Mouse (Mus musculus) heart, postnatal 25 days (tissue): ENCODE measurements at regions not wholly inside any gene's neighbourhood (a gene's known extent, or its start where the extent isn't known, plus 50 kb on each side); places are given as distances from the start of the nearest gene placed in this dataset.

Experiments
- DNase-seq: peaks from one replicate; pipeline ENCODE4 v3.0.0; 2022; ENCODE audit warnings: low spot score
- intact Hi-C: fragments of 180-260 bp; cut with DNase I; formaldehyde crosslinking; loops from one replicate; pipeline ENCODE4 v1.15.1; 2025

GRCm38 (mm10) chr13:44582767-44583085 lies 146.5 kb upstream of the Jarid2 start:
- intact Hi-C loops: no loop called here
- no peak for DNase-seq

DNA sequence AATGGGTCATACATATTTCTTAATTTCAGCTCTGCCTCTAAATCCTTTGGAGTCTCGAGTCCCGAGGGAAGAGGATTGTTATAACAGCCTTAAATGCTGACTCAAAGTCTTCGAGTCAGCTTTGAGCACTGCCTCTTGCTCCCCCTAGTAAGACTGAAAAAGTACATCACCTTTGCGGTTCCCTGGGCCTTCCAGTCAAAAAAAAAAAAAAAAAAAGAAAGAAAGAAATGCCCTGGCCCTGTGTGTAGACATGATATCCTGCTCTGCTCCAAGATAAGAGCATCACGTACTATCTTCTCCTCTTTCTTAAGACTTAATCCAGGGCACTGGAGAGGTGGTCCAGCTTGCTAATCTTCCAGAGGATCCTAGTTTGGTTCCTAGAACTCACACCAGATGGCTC lies 145.7 kb upstream of the Jarid2 start:
- intact Hi-C loops: no loop called here
- no peak for DNase-seq

DNA sequence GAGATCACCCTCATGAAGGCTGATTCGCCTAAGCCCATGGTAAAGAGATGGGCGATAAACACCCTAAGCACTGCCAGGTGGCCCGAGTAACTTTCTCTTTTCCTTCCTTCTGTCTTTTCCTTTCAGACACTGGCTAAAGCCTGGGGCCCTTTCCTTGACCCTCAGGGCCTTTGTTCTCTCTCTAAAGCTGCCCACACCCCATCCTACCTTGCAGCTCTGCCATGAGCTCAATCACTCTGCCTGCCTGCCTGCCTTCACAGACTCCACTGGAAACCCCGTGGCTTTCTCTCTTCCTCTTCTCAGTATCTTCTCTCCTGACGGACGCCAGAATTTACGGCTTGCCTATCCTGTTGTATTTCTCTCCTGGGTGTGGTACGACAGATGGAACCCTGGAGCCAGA lies 145.1 kb upstream of the Jarid2 start:
- intact Hi-C loops: no loop called here
- DNase-seq: no peak

- DNase-seq: no peak
- intact Hi-C loops: no loop called here
Observed at GRCm38 (mm10) chr13:44584551-44584950, 144.7 kb upstream of the Jarid2 start.

DNA sequence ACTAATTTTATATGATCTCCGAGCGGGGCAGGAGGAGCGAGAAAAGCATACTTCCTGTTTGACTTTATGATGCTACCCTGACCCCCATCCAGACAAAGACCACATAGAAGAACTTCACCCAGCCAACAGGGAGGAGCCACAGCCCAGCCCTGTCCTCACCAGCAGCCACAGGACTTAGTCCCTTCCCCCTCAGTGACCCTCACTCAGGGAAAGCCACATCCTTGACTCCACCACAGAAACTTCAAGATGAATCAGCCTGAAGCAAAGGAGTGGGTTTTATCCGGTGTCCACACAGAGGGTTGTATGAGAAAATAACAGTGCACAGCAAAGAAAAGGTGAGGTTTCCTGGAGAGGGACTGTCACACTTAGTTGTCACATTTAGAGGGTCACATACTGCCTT lies 141.4 kb upstream of the Jarid2 start:
- DNase-seq: no peak
- intact Hi-C loops: no loop called here

DNA sequence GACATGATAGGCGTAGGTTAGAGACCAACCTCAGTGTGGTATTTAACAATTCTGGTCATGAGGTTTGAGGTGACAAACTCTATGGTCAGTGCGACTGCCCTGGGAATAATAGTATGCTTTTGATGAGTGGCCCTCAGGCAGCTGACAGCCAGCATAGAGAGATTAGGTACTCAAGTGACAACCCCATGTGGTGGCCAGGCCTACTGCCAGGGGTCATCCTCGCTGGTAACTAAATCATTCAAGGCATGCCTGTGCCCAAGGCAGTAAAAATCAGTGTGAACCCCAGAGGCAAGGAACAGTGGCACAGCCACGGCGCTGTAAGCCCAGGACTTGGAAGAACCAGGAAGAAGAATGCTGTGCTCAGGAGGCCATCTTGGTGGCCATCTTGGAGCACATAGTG lies 134.6 kb upstream of the Jarid2 start:
- intact Hi-C loops: no loop called here
- DNase-seq: no peak

DNA sequence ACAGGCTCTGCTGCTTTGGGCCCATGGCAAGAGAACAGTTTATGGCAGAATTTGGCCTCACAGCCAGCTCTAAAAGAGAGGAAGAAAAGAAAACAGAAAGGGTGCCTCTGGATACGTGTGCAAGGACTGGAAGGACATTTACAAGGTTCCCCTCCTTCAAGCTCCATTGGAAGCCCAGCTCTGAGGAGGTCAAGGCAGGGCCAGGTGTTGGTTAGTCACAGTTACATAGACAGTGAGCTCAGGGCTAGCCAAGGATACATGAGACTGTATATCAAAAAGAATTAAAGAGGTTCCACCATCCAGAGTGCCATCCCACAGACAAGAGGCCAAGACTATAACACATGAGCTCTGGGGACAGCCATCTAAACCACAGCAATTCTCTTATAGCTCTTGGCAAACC lies 131.6 kb upstream of the Jarid2 start:
- intact Hi-C loops: no loop called here
- no peak for DNase-seq

GRCm38 (mm10) chr13:44601024-44601423 lies 128.2 kb upstream of the Jarid2 start:
- intact Hi-C loops: no loop called here
- no peak for DNase-seq

GRCm38 (mm10) chr13:44602658-44603057 lies 126.6 kb upstream of the Jarid2 start:
- DNase-seq: no peak
- intact Hi-C loops: no loop called here

DNA sequence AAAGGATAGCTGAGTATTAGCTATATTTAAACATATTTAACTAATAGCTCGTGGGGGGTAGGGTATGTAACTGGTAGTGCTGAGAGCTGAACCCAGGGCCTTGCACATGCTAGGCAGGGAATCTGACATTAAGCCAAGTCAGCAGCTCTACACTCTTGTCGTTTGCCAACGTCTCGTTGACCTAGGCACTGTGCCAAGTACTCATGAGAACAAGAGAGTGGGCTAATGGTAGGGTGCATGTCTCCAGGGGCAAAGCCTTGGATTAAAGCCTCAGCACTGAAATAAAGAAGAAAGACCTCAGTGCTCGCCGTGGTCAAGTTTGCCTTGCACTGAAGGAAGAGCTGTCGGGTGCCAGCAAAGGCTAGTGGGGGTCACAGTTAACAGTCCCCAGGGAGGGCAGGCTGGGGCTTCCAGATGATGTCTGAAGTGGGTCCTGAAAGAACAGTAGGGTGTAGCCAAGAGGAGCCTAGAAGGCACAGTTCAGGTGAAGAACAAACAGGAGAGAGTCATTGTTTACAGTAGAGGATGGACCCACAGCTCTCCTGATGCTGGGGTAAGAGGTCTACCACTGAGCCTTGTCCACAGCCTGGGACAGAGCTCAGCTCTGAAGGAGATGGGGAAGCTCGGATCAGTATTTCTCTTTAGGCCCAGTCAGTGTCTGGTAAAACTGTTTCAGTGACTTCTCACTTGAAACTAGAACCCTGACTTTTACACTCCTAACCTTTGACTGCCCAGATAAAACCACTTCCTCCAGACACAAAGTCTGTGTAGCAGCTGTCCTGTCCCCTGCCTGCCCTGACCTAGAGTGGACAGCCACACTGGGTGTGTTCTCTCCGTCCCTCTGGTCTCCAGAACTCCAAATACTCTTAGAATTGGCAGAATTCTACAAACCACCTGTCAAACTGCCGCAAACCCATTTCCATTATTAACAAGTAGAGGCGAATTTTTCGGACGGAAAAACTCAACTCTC lies 121.7 kb upstream of the Jarid2 start:
- intact Hi-C loops: no loop called here
- DNase-seq: no peak

DNA sequence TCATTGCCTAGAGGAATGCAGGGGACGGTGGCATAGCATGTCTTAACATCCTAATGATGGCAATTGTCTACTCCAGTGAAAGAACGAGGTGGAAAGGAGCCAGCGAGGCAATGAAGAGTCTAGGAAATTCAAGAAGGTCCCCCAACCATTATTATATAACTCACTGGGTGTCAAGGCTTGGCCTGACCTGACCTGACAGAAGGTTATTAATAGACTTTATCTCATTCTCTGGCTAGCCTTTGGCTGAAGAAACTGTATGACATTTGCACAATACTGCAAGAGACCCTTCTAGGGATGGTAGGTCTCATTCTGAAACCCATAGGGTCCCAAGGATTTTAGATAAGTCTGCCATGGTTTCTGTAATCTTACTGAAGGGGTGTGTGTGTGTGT lies 121.0 kb upstream of the Jarid2 start:
- no peak for DNase-seq
- intact Hi-C loops: no loop called here

GRCm38 (mm10) chr13:44608681-44609335 lies 120.5 kb upstream of the Jarid2 start:
- no peak for DNase-seq
- intact Hi-C loops: no loop called here

DNA sequence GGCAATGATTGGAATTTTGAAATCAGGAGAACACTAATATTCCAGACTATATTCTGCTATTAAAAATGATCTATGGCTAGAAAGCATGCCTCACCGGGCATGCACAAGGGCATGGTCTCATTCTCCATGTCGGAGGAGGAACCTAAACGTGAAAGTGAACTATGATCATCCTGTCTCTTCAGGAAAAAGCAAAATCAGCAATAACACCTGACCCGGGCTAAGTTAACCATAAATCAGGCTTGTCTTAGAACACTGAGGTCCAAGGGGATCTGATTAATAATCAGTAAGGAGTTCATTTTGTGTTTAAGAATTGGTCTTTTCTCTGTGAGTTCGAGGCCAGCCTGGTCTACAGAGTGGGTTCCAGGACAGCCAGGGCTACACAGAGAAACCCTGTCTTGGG lies 119.7 kb upstream of the Jarid2 start:
- no peak for DNase-seq
- intact Hi-C loops: no loop called here

- DNase-seq: no peak
- intact Hi-C loops: no loop called here
Observed at GRCm38 (mm10) chr13:44615696-44616095, 113.6 kb upstream of the Jarid2 start.

- DNase-seq: no peak
- intact Hi-C loops: no loop called here
Observed at GRCm38 (mm10) chr13:44618368-44618767, 110.9 kb upstream of the Jarid2 start.

- DNase-seq: no peak
- intact Hi-C loops: loop anchor here (5.0 kb wide), 2 partner anchors 56 to 104 kb away; partner anchors contain the start of gene Jarid2
Observed at GRCm38 (mm10) chr13:44622661-44623355, 106.5 kb upstream of the Jarid2 start.

- intact Hi-C loops: loop anchor here (5.0 kb wide), 3 partner anchors 57 to 103 kb away; partner anchors contain the start of gene Jarid2
- no peak for DNase-seq
Observed at GRCm38 (mm10) chr13:44624716-44625115, 104.6 kb upstream of the Jarid2 start.

GRCm38 (mm10) chr13:44625792-44626191 lies 103.5 kb upstream of the Jarid2 start:
- intact Hi-C loops: loop anchor here (5.0 kb wide), 1 partner anchor 83 kb away; no protein-coding TSS in a partner anchor
- no peak for DNase-seq

GRCm38 (mm10) chr13:44626806-44627205 lies 102.5 kb upstream of the Jarid2 start:
- intact Hi-C loops: loop anchor here (5.0 kb wide), 1 partner anchor 85 kb away; no protein-coding TSS in a partner anchor
- DNase-seq: no peak

DNA sequence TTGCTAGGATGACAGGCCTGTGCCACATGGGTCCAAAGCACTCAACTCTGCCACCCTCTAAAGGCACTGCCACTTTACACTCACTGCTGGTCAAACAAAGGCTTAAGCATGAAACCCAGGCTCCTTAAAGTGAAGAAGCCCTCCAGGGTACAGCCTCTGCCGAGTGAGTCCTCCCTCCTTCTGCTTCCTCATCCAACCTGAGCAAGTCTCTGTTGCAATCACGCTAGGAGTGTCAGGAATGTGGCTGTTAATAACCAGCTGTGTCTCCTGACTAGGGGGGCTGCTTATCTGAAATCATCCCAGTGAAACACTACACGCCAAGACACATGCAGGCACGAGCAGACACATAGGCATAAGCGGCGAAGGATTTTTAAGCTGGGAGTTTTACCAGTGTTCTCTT lies 99.2 kb upstream of the Jarid2 start:
- DNase-seq: no peak
- intact Hi-C loops: no loop called here

DNA sequence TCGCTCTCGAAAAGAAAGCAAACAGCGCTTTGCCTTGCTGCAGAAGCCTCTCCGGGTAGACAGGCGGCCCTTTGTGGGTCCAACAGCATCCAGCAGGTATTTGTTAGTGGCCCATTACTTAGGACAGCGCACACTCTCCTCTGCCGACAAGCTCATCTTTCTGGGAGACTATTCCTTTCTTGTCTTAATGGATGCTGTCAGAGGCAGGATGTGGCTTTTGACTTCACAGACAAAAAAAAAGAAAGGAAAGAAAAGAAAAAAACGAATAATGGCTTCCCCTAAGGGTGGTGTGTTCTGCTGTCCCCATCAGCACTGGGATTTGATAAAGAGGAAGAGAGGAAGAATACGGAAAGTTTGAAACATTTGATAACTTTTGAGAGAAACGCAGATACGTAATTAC lies 94.7 kb upstream of the Jarid2 start:
- no peak for DNase-seq
- intact Hi-C loops: no loop called here
